Mouse (Mus musculus): ENCODE data around the gene Ube2d1.

The Ube2d1 gene

GRCm38 (mm10) chr10:71284511-71285125 is 444 bp downstream of the Ube2d1 start:
- DNase-seq (ENCODE audit: low spot score in 2 of 2): peak in 1 of 2 experiments; percentile 34

- no peak for DNase-seq (ENCODE audit: low spot score in 2 of 2)
These were observed 941 bp downstream of the Ube2d1 start for GRCm38 (mm10) chr10:71284131-71284510.

GRCm38 (mm10) chr10:71273008-71273739 is 11.9 kb downstream of the Ube2d1 start:
- DNase-seq (ENCODE audit: low spot score in 2 of 2): peak; percentile 56 to 68

- no peak for DNase-seq (ENCODE audit: low spot score in 2 of 2)
These were observed 17.1 kb downstream of the Ube2d1 start for GRCm38 (mm10) chr10:71267973-71268372.

GRCm38 (mm10) chr10:71267511-71267910 is 17.6 kb downstream of the Ube2d1 start:
- DNase-seq (ENCODE audit: low spot score in 2 of 2): no peak

- DNase-seq (ENCODE audit: low spot score in 2 of 2): no peak
These were observed 20.0 kb downstream of the Ube2d1 start for GRCm38 (mm10) chr10:71265067-71265466.

- no peak for DNase-seq (ENCODE audit: low spot score in 2 of 2)
These were observed 23.4 kb downstream of the Ube2d1 start for GRCm38 (mm10) chr10:71261637-71262036.

- no peak for DNase-seq (ENCODE audit: low spot score in 2 of 2)
These were observed 26.1 kb downstream of the Ube2d1 start for GRCm38 (mm10) chr10:71258943-71259342.

GRCm38 (mm10) chr10:71258516-71258915 is 26.5 kb downstream of the Ube2d1 start:
- no peak for DNase-seq (ENCODE audit: low spot score in 2 of 2)

- no peak for DNase-seq (ENCODE audit: low spot score in 2 of 2)
These were observed 31.9 kb downstream of the Ube2d1 start for GRCm38 (mm10) chr10:71253147-71253546.

GRCm38 (mm10) chr10:71252421-71252820 is 32.6 kb downstream of the Ube2d1 start:
- no peak for DNase-seq (ENCODE audit: low spot score in 2 of 2)

- no peak for DNase-seq (ENCODE audit: low spot score in 2 of 2)
These were observed 33.2 kb downstream of the Ube2d1 start for GRCm38 (mm10) chr10:71251846-71252245.

GRCm38 (mm10) chr10:71251256-71251655 is 33.8 kb downstream of the Ube2d1 start:
- DNase-seq (ENCODE audit: low spot score in 2 of 2): no peak

- peak; percentile 64 to 75 for DNase-seq (ENCODE audit: low spot score in 2 of 2)
These were observed 34.6 kb downstream of the Ube2d1 start for GRCm38 (mm10) chr10:71250472-71250871.

- no peak for DNase-seq (ENCODE audit: low spot score in 2 of 2)
These were observed 35.8 kb downstream of the Ube2d1 start for GRCm38 (mm10) chr10:71249086-71249880.

- no peak for DNase-seq (ENCODE audit: low spot score in 2 of 2)
These were observed 38.1 kb downstream of the Ube2d1 start for GRCm38 (mm10) chr10:71246956-71247355.

- DNase-seq (ENCODE audit: low spot score in 2 of 2): no peak
These were observed 45.5 kb downstream of the Ube2d1 start for GRCm38 (mm10) chr10:71239479-71240120.

GRCm38 (mm10) chr10:71238240-71238554 is 46.9 kb downstream of the Ube2d1 start, which contains the start of gene Tfam:
Gene Tfam (minus strand): TSS chr10:71238280.
- no peak for DNase-seq (ENCODE audit: low spot score in 2 of 2)

- peak; percentile 96 for DNase-seq (ENCODE audit: low spot score in 2 of 2)
These were observed 47.4 kb downstream of the Ube2d1 start for GRCm38 (mm10) chr10:71237516-71238239.

- no peak for DNase-seq (ENCODE audit: low spot score in 2 of 2)
These were observed 51.0 kb downstream of the Ube2d1 start for GRCm38 (mm10) chr10:71234071-71234470.

- peak; percentile 85 to 92 for DNase-seq (ENCODE audit: low spot score in 2 of 2)
These were observed 59.2 kb downstream of the Ube2d1 start for GRCm38 (mm10) chr10:71225894-71226293.
